In the genomic region with DNA sequence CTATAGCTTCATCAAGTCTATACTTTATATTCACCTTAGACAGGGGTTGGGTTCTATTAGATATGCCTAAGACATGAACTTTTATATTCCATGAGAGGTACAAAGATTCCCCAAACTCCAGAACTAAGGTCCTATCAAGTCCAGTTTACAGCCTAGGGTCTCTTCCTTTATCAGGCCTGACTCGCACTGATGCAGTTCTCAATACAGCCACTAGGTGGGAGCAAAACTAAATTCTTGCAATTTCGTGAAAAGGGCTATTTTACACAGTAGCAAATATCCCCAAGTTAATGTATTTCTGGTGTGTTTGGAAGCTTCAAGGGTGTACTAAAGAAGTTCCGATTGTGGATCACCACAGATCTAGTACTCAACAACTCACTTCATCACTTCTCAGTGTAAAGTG, we compare ENCODE assay signal across 8 mouse cellular contexts. TPM values are rescaled to one million over a fixed set of nuclear protein-coding genes. Genes with fewer than 3 reads are reported as not detected.
DNase-seq lines count a peak whose midpoint lies in the region; ATAC-seq and TF ChIP-seq lines count a peak whose summit lies in the region.

No protein-coding gene starts in this region.

- no peaks in the 10 kb centered on the region for H3K4me1 ChIP-seq in hindbrain, embryonic 11.5 days (replicated peaks; ENCODE audit: control insufficient read depth, insufficient read depth, low read length)
- no peaks in the 10 kb centered on the region for H3K4me1 ChIP-seq in hindbrain, embryonic 13.5 days (replicated peaks)
- H3K4me1 ChIP-seq in E14TG2a.4 (replicated peaks; ENCODE audit: low read depth, low read length) = no peaks in the 10 kb centered on the region
- no peaks in the 10 kb centered on the region for H3K4me1 ChIP-seq in limb, embryonic 14.5 days (ENCODE audit: control insufficient read depth, insufficient read depth, low read length)

- no peak overlapping the region for H3K27ac ChIP-seq in hindbrain, embryonic 11.5 days (ENCODE audit: low read depth, low read length)
- H3K27ac ChIP-seq in hindbrain, embryonic 13.5 days = no peak overlapping the region
- no peak overlapping the region for H3K27ac ChIP-seq in limb, embryonic 14.5 days (replicated peaks; ENCODE audit: low read depth, low read length)

- H3K9ac ChIP-seq in hindbrain, embryonic 11.5 days (ENCODE audit: low read depth, low read length) = no peak overlapping the region
- H3K9ac ChIP-seq in hindbrain, embryonic 13.5 days = no peak overlapping the region
- H3K9ac ChIP-seq in limb, embryonic 14.5 days (ENCODE audit: low read depth, low read length, severe bottlenecking) = no peak overlapping the region

- H3K9me3 ChIP-seq in hindbrain, embryonic 11.5 days (ENCODE audit: control insufficient read depth, low read length) = no peaks in the 10 kb centered on the region
- H3K9me3 ChIP-seq in hindbrain, embryonic 13.5 days = no peaks in the 10 kb centered on the region
- H3K9me3 ChIP-seq in E14TG2a.4 (ENCODE audit: low read length) = no peaks in the 10 kb centered on the region
- H3K9me3 ChIP-seq in limb, embryonic 14.5 days (ENCODE audit: control insufficient read depth, low read length) = no peaks in the 10 kb centered on the region

- H3K27me3 ChIP-seq in hindbrain, embryonic 11.5 days (ENCODE audit: control insufficient read depth, insufficient read depth, low read length) = no peaks in the 10 kb centered on the region
- H3K27me3 ChIP-seq in hindbrain, embryonic 13.5 days = no peaks in the 10 kb centered on the region
- no peaks in the 10 kb centered on the region for H3K27me3 ChIP-seq in E14TG2a.4 (ENCODE audit: insufficient read depth, low read length)
- no peaks in the 10 kb centered on the region for H3K27me3 ChIP-seq in limb, embryonic 14.5 days (ENCODE audit: control insufficient read depth, insufficient read depth, low read length)

- WGBS in hindbrain, embryonic 11.5 days = 18% methylated on average over 3 of the region's 3 CpGs
- WGBS in hindbrain, embryonic 13.5 days = 17% methylated on average over 3 of the region's 3 CpGs
- 19% methylated on average over 3 of the region's 3 CpGs for WGBS in limb, embryonic 14.5 days

- peak; percentile 61 for DNase-seq in hindbrain, embryonic 11.5 days (ENCODE audit: low spot score)
- peak; percentile 61 for DNase-seq in brain, embryonic 14.5 days (ENCODE audit: low read depth)
- DNase-seq in limb, embryonic 14.5 days (ENCODE audit: low spot score) = peak; percentile 33
- DNase-seq in right cerebral cortex, postnatal 25 days = peak; percentile 8
- no peak for DNase-seq in spleen, postnatal 4 days (ENCODE audit: low spot score in 2 of 2)

- no peaks in the 10 kb centered on the region for H3K36me3 ChIP-seq in hindbrain, embryonic 11.5 days (ENCODE audit: control insufficient read depth, insufficient read depth, low read length)
- H3K36me3 ChIP-seq in hindbrain, embryonic 13.5 days = no peaks in the 10 kb centered on the region
- H3K36me3 ChIP-seq in E14TG2a.4 (ENCODE audit: insufficient read depth, low read length) = no peaks in the 10 kb centered on the region
- no peaks in the 10 kb centered on the region for H3K36me3 ChIP-seq in limb, embryonic 14.5 days (ENCODE audit: control insufficient read depth, insufficient read depth, low read length)

- H3K4me2 ChIP-seq in hindbrain, embryonic 11.5 days (replicated peaks; ENCODE audit: low read depth, low read length) = no peak overlapping the region
- no peak overlapping the region for H3K4me2 ChIP-seq in hindbrain, embryonic 13.5 days
- no peak overlapping the region for H3K4me2 ChIP-seq in limb, embryonic 14.5 days (replicated peaks; ENCODE audit: low read depth, low read length, severe bottlenecking)

- TF ChIP-seq POLR2A in brain, embryonic 14.5 days (IDR thresholded peaks at IDR 0.05; ENCODE audit: borderline replicate concordance, extremely low read depth, insufficient read depth, insufficient read length, poor library complexity, severe bottlenecking) = no peak
- TF ChIP-seq POLR2A in limb, embryonic 14.5 days (IDR thresholded peaks at IDR 0.05; ENCODE audit: borderline replicate concordance, extremely low read depth, insufficient read depth, insufficient read length) = no peak

- TF ChIP-seq CTCF in E14TG2a.4 (conservative IDR thresholded peaks at IDR 0.05; ENCODE audit: low read length) = peak; percentile 81
- peak; percentile 63; the same call in 1 of the 2 replicates for TF ChIP-seq CTCF in brain, embryonic 14.5 days (IDR thresholded peaks at IDR 0.05; ENCODE audit: borderline replicate concordance, extremely low read depth, insufficient read depth, insufficient read length)

- H3K4me3 ChIP-seq in hindbrain, embryonic 11.5 days (ENCODE audit: low read depth, low read length) = no peak overlapping the region
- H3K4me3 ChIP-seq in hindbrain, embryonic 13.5 days = no peak overlapping the region
- no peak overlapping the region for H3K4me3 ChIP-seq in E14TG2a.4 (replicated peaks; ENCODE audit: low read length)
- H3K4me3 ChIP-seq in limb, embryonic 14.5 days (replicated peaks; ENCODE audit: low read length) = no peak overlapping the region

- ATAC-seq in hindbrain, embryonic 11.5 days (ENCODE audit: low FRiP score) = 0 out of 2 replicates have a peak, but pooled peaks have one; percentile 14
- no peak for ATAC-seq in hindbrain, embryonic 13.5 days (ENCODE audit: low FRiP score)
- ATAC-seq in frontal cortex, adult (ENCODE audit: low TSS enrichment) = peak; percentile 59
- ATAC-seq in limb, embryonic 14.5 days (ENCODE audit: low FRiP score, low read depth) = no peak

RNA-seq across cellular contexts. Expression of gene Tceal3, which starts 8.8 kb away (rescaled TPM):
- polyA plus RNA-seq in hindbrain, embryonic 11.5 days (2014; fragmentation: Nextera tagmentation; extraction: Ambion mirVana) = 10.5 and 10.6 TPM in 2 replicates
- polyA plus RNA-seq in hindbrain, embryonic 13.5 days (2015; fragmentation: Nextera tagmentation; extraction: Ambion mirVana) = 49.1 and 49.8 TPM in 2 replicates
- polyA plus RNA-seq in brain, embryonic 14.5 days (2012; rRNA removed) = 46.6 and 84.2 TPM in 2 replicates
- polyA plus RNA-seq in limb, embryonic 14.5 days (2012; rRNA removed) = 25.6 and 70.1 TPM in 2 replicates
- polyA plus RNA-seq in limb, embryonic 14.5 days (2014; fragmentation: Nextera tagmentation; extraction: Ambion mirVana) = 21.4 and 27.3 TPM in 2 replicates

RNA-seq across cellular contexts. Expression of gene Kir3dl2, which starts 55.6 kb away (rescaled TPM):
- not detected in 2 replicates for polyA plus RNA-seq in hindbrain, embryonic 11.5 days (2014; fragmentation: Nextera tagmentation; extraction: Ambion mirVana)
- not detected in 2 replicates for polyA plus RNA-seq in hindbrain, embryonic 13.5 days (2015; fragmentation: Nextera tagmentation; extraction: Ambion mirVana)
- 0.08 and 0.30 TPM in 2 replicates for polyA plus RNA-seq in brain, embryonic 14.5 days (2012; rRNA removed)
- polyA plus RNA-seq in limb, embryonic 14.5 days (2012; rRNA removed) = not detected in 2 replicates
- polyA plus RNA-seq in limb, embryonic 14.5 days (2014; fragmentation: Nextera tagmentation; extraction: Ambion mirVana) = not detected in 2 replicates

Comparison
In these comparisons a context has a peak if more than half of its experiments do, and no peak if none do; other contexts are left out.
1. ATAC-seq: peak in hindbrain, embryonic 11.5 days (single experiment) and frontal cortex, adult (single experiment); none in hindbrain, embryonic 13.5 days (single experiment) and limb, embryonic 14.5 days (single experiment).
2. DNase-seq: peak in hindbrain, embryonic 11.5 days (single experiment), brain, embryonic 14.5 days (single experiment), limb, embryonic 14.5 days (single experiment) and right cerebral cortex, postnatal 25 days (single experiment); none in spleen, postnatal 4 days (0 of 2).